Mouse (Mus musculus): ENCODE results near the gene Slc25a22. TPM values are rescaled to one million over a fixed set of nuclear protein-coding genes. Genes with fewer than 3 reads are reported as not detected.

Slc25a22 gene
- polyA plus RNA-seq, 1 experiment from 2014 or later, result 121 TPM

- H3K9ac ChIP-seq (ENCODE audit: low read depth, low read length), result peak within 1 kb of the TSS; percentile 90
- peaks cover 8% of the 10 kb centered on the region for H3K36me3 ChIP-seq (ENCODE audit: control insufficient read depth, insufficient read depth, low read length)
- peak within 1 kb of the TSS; percentile 86 for H3K27ac ChIP-seq (ENCODE audit: low read length)
- peaks cover 14% of the 10 kb centered on the region for H3K27me3 ChIP-seq (ENCODE audit: control insufficient read depth, insufficient read depth, low read depth, low read length)
- ATAC-seq, result peak; percentile 85
- peak within 1 kb of the TSS; percentile 98 for H3K4me2 ChIP-seq (ENCODE audit: low read length)
- peaks cover 19% of the 10 kb centered on the region for H3K4me1 ChIP-seq (ENCODE audit: control insufficient read depth, insufficient read depth, low read length)
- H3K9me3 ChIP-seq (replicated peaks; ENCODE audit: control insufficient read depth, low read length, poor library complexity, severe bottlenecking), result no peaks in the 10 kb centered on the region
- under 1% methylated on average over 77 of the region's 87 CpGs for WGBS
- H3K4me3 ChIP-seq (ENCODE audit: low read depth, low read length), result peak within 1 kb of the TSS; percentile 65
Measured at GRCm38 (mm10) chr7:141475011-141475804, 37.5 kb upstream of the Slc25a22 start, which contains the start of the genes Polr2l and Tspan4. Polr2l (minus strand) TSS chr7:141475132. Tspan4 (plus strand) TSS chr7:141475240.

- H3K9ac ChIP-seq (ENCODE audit: low read depth, low read length), result peak overlapping the region; percentile 90
- peaks cover 14% of the 10 kb centered on the region for H3K27me3 ChIP-seq (ENCODE audit: control insufficient read depth, insufficient read depth, low read depth, low read length)
- peaks cover 30% of the 10 kb centered on the region for H3K4me1 ChIP-seq (ENCODE audit: control insufficient read depth, insufficient read depth, low read length)
- WGBS, result 13% methylated on average over 5 of the region's 5 CpGs
- no peak for ATAC-seq
- H3K27ac ChIP-seq (ENCODE audit: low read length), result no peak overlapping the region; the same call in 1 of the 2 replicates
- H3K4me3 ChIP-seq (ENCODE audit: low read depth, low read length), result peak overlapping the region; percentile 65
- H3K9me3 ChIP-seq (replicated peaks; ENCODE audit: control insufficient read depth, low read length, poor library complexity, severe bottlenecking), result no peaks in the 10 kb centered on the region
- H3K36me3 ChIP-seq (ENCODE audit: control insufficient read depth, insufficient read depth, low read length), result peaks cover 11% of the 10 kb centered on the region
- H3K4me2 ChIP-seq (ENCODE audit: low read length), result peak overlapping the region; percentile 98
Measured at GRCm38 (mm10) chr7:141474160-141474559, 36.5 kb upstream of the Slc25a22 start.

DNA sequence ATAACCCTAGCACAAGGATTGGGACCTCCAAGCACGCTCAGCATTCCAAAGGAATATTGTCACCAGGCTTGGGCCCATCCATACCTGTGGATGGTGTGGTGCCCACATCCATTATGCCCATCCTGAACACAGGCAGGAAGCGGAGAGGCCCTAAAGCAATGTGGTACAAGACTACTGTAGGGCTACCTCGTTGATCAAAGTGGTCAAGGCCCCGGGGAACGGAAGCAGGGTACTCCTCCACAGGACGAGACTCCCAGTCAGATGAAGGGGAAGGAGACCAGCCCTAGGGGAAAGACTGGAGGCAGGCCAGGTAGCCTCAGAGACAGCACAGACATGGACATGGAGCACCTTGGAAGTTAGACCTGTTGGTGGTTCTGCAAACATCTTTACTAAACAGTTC is 35.1 kb upstream of the Slc25a22 start:
- Histone ChIP-seq H3K4me3 (ENCODE audit: low read depth, low read length) (no peak overlapping the region), H3K36me3 (ENCODE audit: control insufficient read depth, insufficient read depth, low read length) (peaks cover 11% of the 10 kb centered on the region), H3K27ac (ENCODE audit: low read length) (no peak overlapping the region), H3K27me3 (ENCODE audit: control insufficient read depth, insufficient read depth, low read depth, low read length) (peaks cover 12% of the 10 kb centered on the region), H3K4me1 (ENCODE audit: control insufficient read depth, insufficient read depth, low read length) (peaks cover 42% of the 10 kb centered on the region), H3K4me2 (ENCODE audit: low read length) (no peak overlapping the region), H3K9ac (ENCODE audit: low read depth, low read length) (no peak overlapping the region), H3K9me3 (replicated peaks; ENCODE audit: control insufficient read depth, low read length, poor library complexity, severe bottlenecking) (no peaks in the 10 kb centered on the region)
- no peak for ATAC-seq
- 91% methylated on average over 6 of the region's 6 CpGs for WGBS

GRCm38 (mm10) chr7:141472226-141472625 is 34.5 kb upstream of the Slc25a22 start:
- H3K9ac ChIP-seq (ENCODE audit: low read depth, low read length), result no peak overlapping the region
- WGBS, result 85% methylated on average over 6 of the region's 6 CpGs
- H3K36me3 ChIP-seq (ENCODE audit: control insufficient read depth, insufficient read depth, low read length), result peaks cover 11% of the 10 kb centered on the region
- ATAC-seq, result no peak
- no peak overlapping the region for H3K4me3 ChIP-seq (ENCODE audit: low read depth, low read length)
- no peak overlapping the region for H3K4me2 ChIP-seq (ENCODE audit: low read length)
- H3K27me3 ChIP-seq (ENCODE audit: control insufficient read depth, insufficient read depth, low read depth, low read length), result peaks cover 11% of the 10 kb centered on the region
- no peak overlapping the region for H3K27ac ChIP-seq (ENCODE audit: low read length)
- no peaks in the 10 kb centered on the region for H3K9me3 ChIP-seq (replicated peaks; ENCODE audit: control insufficient read depth, low read length, poor library complexity, severe bottlenecking)
- peaks cover 42% of the 10 kb centered on the region for H3K4me1 ChIP-seq (ENCODE audit: control insufficient read depth, insufficient read depth, low read length)

- ATAC-seq, result no peak
- H3K27ac ChIP-seq (ENCODE audit: low read length), result no peak overlapping the region
- no peak overlapping the region for H3K4me2 ChIP-seq (ENCODE audit: low read length)
- no peak overlapping the region for H3K4me3 ChIP-seq (ENCODE audit: low read depth, low read length)
- peaks cover 11% of the 10 kb centered on the region for H3K36me3 ChIP-seq (ENCODE audit: control insufficient read depth, insufficient read depth, low read length)
- H3K4me1 ChIP-seq (ENCODE audit: control insufficient read depth, insufficient read depth, low read length), result peaks cover 44% of the 10 kb centered on the region
- no peaks in the 10 kb centered on the region for H3K9me3 ChIP-seq (replicated peaks; ENCODE audit: control insufficient read depth, low read length, poor library complexity, severe bottlenecking)
- H3K9ac ChIP-seq (ENCODE audit: low read depth, low read length), result no peak overlapping the region
- H3K27me3 ChIP-seq (ENCODE audit: control insufficient read depth, insufficient read depth, low read depth, low read length), result peaks cover 10% of the 10 kb centered on the region
- 94% methylated on average over 1 of the region's 1 CpGs for WGBS
Measured at GRCm38 (mm10) chr7:141471236-141471635, 33.5 kb upstream of the Slc25a22 start.

DNA sequence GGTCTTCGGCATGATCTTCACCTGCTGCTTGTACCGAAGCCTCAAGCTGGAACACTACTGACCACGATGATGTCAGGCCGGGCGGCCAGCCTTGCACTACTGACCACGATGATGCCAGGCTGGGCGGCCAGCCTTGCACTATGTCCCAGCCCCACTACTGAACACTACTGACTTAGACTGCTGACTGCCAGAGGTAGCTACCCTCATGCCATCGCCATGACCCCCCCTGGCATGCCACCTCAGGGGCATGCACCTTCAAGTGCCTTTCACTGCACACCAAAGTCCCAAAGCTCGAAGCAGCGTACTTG is 32.9 kb upstream of the Slc25a22 start:
- Histone ChIP-seq H3K4me1 (ENCODE audit: control insufficient read depth, insufficient read depth, low read length) (peaks cover 40% of the 10 kb centered on the region), H3K27me3 (ENCODE audit: control insufficient read depth, insufficient read depth, low read depth, low read length) (peaks cover 13% of the 10 kb centered on the region), H3K36me3 (ENCODE audit: control insufficient read depth, insufficient read depth, low read length) (peaks cover 11% of the 10 kb centered on the region), H3K9me3 (replicated peaks; ENCODE audit: control insufficient read depth, low read length, poor library complexity, severe bottlenecking) (no peaks in the 10 kb centered on the region), H3K4me2 (ENCODE audit: low read length) (no peak overlapping the region), H3K4me3 (ENCODE audit: low read depth, low read length) (no peak overlapping the region), H3K27ac (ENCODE audit: low read length) (no peak overlapping the region), H3K9ac (ENCODE audit: low read depth, low read length) (no peak overlapping the region)
- ATAC-seq, result no peak
- 95% methylated on average over 10 of the region's 10 CpGs for WGBS

DNA sequence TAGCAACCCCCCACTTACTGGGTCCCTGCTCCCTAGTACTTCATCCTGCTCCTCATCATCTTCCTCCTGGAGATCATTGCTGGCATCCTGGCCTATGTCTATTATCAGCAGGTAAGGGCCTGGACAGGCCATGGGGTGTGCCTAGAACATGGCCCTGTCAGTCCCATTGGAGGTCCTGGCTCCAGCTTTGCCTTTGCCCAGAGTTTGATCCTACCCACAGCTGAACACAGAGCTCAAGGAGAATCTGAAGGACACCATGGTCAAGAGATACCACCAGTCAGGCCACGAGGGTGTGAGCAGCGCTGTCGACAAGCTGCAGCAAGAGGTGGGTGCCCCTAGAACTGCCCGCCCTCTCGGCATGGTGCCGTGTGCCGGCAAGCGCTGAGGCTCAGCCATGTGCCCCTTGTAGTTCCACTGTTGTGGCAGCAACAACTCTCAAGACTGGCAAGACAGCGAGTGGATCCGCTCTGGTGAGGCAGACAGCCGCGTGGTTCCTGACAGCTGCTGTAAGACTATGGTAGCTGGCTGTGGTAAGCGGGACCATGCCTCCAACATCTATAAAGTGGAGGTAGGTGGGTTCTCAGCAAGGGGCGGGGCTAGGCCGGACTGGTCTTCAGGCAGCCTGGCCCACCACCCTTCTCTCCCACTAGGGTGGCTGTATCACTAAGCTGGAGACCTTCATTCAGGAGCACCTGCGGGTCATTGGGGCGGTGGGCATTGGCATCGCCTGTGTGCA is 32.4 kb upstream of the Slc25a22 start:
- no peak overlapping the region for H3K9ac ChIP-seq (ENCODE audit: low read depth, low read length)
- no peak for ATAC-seq
- H3K4me1 ChIP-seq (ENCODE audit: control insufficient read depth, insufficient read depth, low read length), result peaks cover 40% of the 10 kb centered on the region
- H3K27ac ChIP-seq (ENCODE audit: low read length), result no peak overlapping the region
- no peaks in the 10 kb centered on the region for H3K9me3 ChIP-seq (replicated peaks; ENCODE audit: control insufficient read depth, low read length, poor library complexity, severe bottlenecking)
- H3K27me3 ChIP-seq (ENCODE audit: control insufficient read depth, insufficient read depth, low read depth, low read length), result peaks cover 18% of the 10 kb centered on the region
- H3K4me3 ChIP-seq (ENCODE audit: low read depth, low read length), result no peak overlapping the region
- WGBS, result 88% methylated on average over 18 of the region's 18 CpGs
- H3K36me3 ChIP-seq (ENCODE audit: control insufficient read depth, insufficient read depth, low read length), result peaks cover 11% of the 10 kb centered on the region
- H3K4me2 ChIP-seq (ENCODE audit: low read length), result peak overlapping the region; percentile 66; the same call in 1 of the 2 replicates

GRCm38 (mm10) chr7:141469352-141469751 is 31.7 kb upstream of the Slc25a22 start:
- Histone ChIP-seq H3K27me3 (ENCODE audit: control insufficient read depth, insufficient read depth, low read depth, low read length) (peaks cover 25% of the 10 kb centered on the region), H3K36me3 (ENCODE audit: control insufficient read depth, insufficient read depth, low read length) (peaks cover 11% of the 10 kb centered on the region), H3K27ac (ENCODE audit: low read length) (peak overlapping the region; percentile 82), H3K9me3 (replicated peaks; ENCODE audit: control insufficient read depth, low read length, poor library complexity, severe bottlenecking) (no peaks in the 10 kb centered on the region), H3K4me3 (ENCODE audit: low read depth, low read length) (peak overlapping the region; percentile 56; the same call in 1 of the 2 replicates), H3K4me2 (ENCODE audit: low read length) (peak overlapping the region; percentile 66), H3K4me1 (ENCODE audit: control insufficient read depth, insufficient read depth, low read length) (peaks cover 44% of the 10 kb centered on the region), H3K9ac (ENCODE audit: low read depth, low read length) (peak overlapping the region; percentile 86)
- 55% methylated on average over 6 of the region's 6 CpGs for WGBS
- no peak for ATAC-seq

Measured in midbrain, embryonic 16.5 days (tissue).